Mouse (Mus musculus): ENCODE data around the gene Snrpa1. TPM values are rescaled to one million over a fixed set of nuclear protein-coding genes. Genes with fewer than 3 reads are reported as not detected.

Snrpa1 gene
- total RNA-seq, 2 experiments from 2014 or later = 27.0 to 29.2 TPM

DNA sequence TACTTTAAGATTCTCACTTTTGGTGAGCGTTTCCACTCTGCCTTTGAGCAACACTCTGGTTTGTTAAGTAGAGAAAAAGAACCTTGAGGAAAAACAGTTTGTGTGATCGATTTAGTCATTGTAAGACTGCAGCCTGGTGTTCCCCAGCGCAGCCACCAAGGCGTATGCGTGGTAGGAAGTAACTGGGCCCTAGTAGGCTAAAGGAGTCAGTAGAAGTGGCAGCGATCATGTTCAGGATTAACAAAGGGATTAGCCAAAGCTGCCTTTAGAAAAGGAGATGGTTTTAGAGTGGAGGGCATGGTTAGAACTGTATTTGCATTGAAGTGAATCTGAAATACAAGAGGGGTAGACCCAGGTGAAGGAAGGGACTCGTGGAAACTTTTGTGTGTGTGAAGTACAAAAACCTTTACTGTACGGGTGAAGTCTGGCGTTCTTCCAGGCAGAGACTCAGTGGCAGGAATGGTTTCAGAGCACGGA, 51.9 kb downstream of the Snrpa1 start:
- intact Hi-C loops (cut with DNase I) = loop anchor here (2.0 kb wide), 1 partner anchor 86 kb away; no protein-coding TSS in a partner anchor
- DNase-seq = peak in 1 of 2 experiments; percentile 43

DNA sequence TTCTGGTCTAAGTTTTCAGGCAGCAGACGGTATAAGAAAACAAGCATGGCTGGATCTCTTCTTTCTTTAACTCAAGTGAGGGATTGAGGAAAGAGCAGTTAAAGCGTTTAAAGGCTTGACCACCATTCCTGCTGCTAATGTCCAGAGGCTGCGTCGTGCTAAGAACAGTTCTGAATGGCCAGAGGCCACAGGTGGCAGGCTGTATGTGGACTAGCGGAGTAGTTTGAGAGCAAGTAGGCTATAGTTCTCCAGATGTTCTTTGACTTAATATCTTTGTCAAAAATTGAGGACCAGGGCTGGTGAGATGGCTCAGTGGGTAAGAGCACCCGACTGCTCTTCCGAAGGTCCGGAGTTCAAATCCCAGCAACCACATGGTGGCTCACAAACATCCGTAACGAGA, 52.4 kb downstream of the Snrpa1 start:
- no peak for DNase-seq
- intact Hi-C loops (cut with DNase I) = loop anchor here (2.0 kb wide), 1 partner anchor 86 kb away; no protein-coding TSS in a partner anchor

DNA sequence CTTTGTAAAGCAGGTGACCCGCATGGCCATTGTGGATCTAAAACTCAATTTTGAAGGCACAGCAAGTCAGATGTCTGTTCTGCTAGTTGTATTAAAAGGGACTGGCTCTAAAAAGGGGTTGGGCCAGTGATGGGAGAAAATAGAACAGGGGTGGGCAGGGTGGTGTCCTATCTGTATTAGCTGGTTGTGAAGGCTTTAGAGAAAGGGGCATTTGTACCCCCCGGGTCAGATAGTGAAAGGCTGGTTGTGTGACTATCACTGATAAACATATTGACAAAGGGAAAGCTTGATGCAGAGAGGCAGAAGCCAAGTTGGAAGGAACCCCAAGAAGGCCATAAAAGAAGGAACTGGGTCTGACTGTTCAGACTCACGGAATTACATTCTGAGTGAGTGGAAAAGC, 54.8 kb downstream of the Snrpa1 start:
- no peak for DNase-seq
- intact Hi-C loops (cut with DNase I) = no loop called here

DNA sequence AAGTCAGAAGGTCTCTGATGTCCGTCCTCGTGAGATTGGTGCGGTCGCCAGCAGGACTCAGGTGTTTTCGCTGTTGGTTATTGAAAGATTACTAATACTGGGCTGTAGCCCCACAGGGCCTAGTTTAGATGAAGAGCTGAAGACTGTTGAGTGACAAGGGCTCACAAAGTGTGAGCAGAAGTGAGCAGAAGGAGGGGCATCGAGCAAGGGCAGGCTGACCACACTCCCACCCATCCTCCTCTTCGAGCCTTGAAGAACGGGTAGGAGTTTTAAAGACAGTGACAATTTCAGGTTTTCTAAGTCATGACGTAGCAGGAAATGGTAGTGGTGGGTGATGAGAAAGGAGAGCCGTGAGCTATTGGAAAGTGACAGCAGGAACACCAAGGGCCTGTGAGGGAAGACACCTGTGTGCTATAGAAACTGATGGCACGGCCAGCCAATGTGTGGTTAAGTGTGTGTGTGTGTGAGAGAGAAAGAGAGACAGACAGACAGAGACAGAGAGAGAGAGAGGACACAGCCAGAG, 57.1 kb downstream of the Snrpa1 start:
- intact Hi-C loops (cut with DNase I) = no loop called here
- DNase-seq = no peak

DNA sequence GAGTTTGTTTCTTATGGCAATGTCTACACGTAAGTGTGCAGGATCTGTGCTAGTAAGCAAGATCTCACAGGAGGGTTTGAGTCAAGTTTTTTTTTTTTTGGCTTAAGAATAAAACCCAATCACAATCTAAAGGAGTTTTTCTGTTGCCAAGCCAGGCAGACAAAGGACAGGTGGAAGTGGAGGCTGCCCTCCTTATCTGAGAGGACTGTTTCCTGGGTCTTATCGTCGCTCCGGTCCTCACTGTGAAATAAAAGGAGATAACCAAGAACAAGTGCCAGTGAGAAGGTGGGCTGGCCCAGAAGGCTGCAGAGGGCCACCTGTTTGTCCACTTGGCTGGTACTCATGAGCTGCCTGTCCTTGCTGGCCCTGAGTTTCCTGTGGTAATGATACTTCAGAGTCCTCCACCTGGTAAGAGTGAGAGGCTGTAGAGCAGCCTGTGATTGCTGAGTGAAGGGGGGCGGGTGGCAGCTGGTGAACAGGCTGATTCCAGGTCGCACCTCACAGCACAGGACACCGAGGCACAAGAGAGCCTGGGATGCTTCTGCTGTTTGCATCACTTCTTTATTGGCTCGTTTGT, 58.2 kb downstream of the Snrpa1 start:
- no peak for DNase-seq
- intact Hi-C loops (cut with DNase I) = no loop called here

DNA sequence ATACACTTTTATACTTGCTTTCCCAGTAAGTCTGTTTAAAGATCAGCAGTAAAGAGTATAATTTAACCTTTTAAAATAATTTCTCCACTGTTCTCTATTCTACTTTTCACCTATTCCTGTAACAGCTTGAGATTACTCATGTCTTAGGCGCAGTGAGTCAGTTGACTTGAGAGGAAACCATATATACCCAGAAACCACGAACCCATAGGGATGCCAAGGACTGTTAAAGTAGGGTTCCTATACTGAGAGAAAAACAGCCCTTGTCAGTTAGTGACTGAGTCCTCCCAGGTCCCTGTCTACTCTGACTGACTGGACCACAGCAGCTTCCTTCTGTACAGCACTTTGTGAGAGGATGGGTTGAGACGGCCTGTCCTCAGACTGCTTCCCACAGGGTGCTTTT, 59.2 kb downstream of the Snrpa1 start:
- intact Hi-C loops (cut with DNase I) = no loop called here
- no peak for DNase-seq

DNA sequence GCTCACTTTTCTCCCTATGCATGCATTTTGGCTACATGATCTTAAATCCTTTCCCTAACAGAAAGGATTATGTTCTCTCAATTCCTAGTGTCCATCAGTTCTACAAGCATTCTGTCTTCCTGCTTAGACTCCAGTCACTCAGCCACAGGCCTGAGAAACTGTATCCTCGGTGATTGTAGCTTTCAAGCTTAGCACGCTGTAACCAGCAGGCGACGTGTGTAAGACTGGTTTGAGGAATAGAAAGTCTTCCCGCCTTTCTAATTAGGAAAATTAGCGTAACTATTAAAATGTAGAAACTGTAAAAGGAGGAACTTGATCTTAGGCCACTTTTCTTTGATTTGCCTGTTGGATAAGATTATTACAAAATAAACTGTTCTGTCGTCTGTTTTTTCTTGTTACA, 60.0 kb downstream of the Snrpa1 start:
- no peak for DNase-seq
- intact Hi-C loops (cut with DNase I) = no loop called here

DNA sequence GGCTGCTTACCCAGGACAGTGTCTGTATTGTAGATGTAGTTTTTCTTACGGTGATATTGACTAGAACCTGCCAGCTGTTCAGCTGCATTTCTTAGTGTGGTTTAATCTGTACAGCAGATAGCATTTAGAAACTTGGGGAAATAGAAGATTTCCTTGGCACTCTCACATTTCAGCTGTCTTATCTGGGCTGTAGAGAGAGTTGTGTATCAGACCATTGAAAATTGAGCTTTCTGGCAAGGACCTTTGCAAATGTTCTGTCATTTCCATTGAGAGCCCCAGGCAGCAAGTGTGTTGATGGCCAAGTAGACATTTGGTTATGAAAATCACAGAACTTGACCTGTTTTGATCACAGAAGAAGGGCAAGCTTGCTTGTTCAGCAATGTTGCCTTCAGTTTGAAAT, 61.3 kb downstream of the Snrpa1 start:
- intact Hi-C loops (cut with DNase I) = no loop called here
- no peak for DNase-seq

DNA sequence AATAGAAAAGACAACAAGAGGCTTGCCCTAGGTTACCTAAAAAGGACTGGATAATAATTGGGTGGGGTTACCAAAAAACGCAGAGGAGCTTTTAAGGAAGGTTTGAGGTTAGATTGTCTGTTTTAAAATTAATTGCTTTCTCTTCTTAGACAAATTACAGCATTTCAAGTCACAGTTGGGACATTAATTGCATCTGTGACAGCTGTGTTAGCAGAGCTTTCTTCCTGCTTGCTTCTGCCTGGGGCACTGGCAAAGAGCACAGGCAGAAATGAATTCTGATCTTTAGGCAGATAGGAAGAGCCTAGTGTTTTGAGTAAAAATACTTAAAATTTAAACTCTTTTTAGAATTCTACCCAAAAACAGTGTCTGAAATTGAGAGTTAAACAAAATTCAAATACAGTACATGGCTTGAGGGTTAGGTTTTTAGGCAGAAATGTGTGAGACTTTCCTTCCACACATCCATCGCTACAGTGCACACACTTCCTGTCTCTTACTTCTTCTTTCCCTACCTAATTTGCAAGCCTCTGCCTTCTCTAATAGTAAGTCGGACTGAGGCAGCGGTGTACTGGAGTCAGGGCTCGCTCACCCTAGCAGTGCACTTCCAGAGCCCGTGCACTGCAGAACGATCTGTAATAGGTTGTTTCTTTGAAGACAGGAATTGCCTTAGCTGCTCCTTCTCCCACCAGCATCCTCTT, 62.0 kb downstream of the Snrpa1 start:
- no peak for DNase-seq
- intact Hi-C loops (cut with DNase I) = no loop called here

Other genes with a start within 250 kb of the Snrpa1 start
- 10 to 100 TPM; 75.5 to 83.3 TPM for gene Pcsk6, start 197.3 kb upstream of the Snrpa1 start, total RNA-seq (2021)
- gene Gm45213, start 15.4 kb upstream of the Snrpa1 start, total RNA-seq (2021) = not detected
- gene Selenos, start 20.6 kb downstream of the Snrpa1 start, total RNA-seq (2021) = 10 to 100 TPM; 27.0 to 31.2 TPM
- 10 to 100 TPM; 37.6 to 37.9 TPM for gene Chsy1, start 50.5 kb downstream of the Snrpa1 start, total RNA-seq (2021)